Mouse (Mus musculus): ENCODE data around the gene Spag9. TPM values are rescaled to one million over a fixed set of nuclear protein-coding genes. Genes with fewer than 3 reads are reported as not detected.
A peak's percentile ranks its signal among the peaks of the same experiment; 100 is the strongest.

Spag9 gene
- polyA plus RNA-seq, 1 experiment from 2014 or later, result 68.9 TPM

DNA sequence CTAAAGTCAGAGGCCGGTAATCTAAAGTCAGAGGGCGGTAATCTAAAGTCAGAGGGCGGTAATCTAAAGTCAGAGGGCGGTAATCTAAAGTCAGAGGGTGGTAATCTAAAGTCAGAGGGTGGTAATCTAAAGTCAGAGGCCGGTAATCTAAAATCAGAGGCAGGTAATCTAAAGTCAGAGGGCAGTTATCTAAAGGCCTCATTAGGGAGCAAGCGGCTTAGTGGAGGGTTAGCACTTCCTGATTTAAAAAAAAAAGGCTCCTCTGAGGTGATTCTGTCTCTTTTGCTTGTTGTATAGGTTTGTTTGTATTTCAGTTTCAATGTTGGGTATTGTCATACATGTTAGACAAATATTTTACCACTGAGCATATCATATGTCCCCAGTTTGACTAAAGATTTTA is 121.9 kb downstream of the Spag9 start:
- WGBS, result 97% methylated on average over 6 of the region's 6 CpGs
- H3K36me3 ChIP-seq (ENCODE audit: control insufficient read depth, insufficient read depth, low read length), result peaks cover 49% of the 10 kb centered on the region
- no peaks in the 10 kb centered on the region for H3K27me3 ChIP-seq (replicated peaks; ENCODE audit: control insufficient read depth, insufficient read depth, low read length)

DNA sequence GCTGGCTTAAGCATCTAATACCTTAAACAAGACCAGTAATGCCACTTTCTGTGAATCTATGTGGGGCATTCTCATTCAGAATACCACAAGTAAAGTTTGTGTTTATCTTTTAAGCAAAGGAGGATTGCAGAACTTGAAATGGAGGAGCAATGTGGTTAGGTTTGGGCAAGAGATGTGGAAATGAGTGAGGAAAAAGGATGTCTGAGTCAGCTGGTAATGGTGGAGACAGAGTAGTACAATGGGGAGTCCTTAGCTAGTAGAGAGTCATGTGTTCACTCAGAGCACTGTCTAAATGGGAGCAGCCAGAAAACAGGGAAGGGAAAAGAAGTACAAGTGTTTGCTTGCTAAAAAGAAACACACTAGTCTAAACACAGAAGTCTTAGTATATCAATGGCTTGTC is 122.7 kb downstream of the Spag9 start:
- no peak for ATAC-seq
- Histone ChIP-seq H3K4me2 (ENCODE audit: low read length) (no peak overlapping the region), H3K4me1 (ENCODE audit: control insufficient read depth, insufficient read depth, low read depth, low read length) (no peaks in the 10 kb centered on the region), H3K4me3 (ENCODE audit: low read length) (no peak overlapping the region), H3K36me3 (ENCODE audit: control insufficient read depth, insufficient read depth, low read length) (peaks cover 51% of the 10 kb centered on the region), H3K9ac (ENCODE audit: low read depth, low read length) (no peak overlapping the region), H3K27me3 (replicated peaks; ENCODE audit: control insufficient read depth, insufficient read depth, low read length) (no peaks in the 10 kb centered on the region), H3K27ac (ENCODE audit: low read depth, low read length) (no peak overlapping the region), H3K9me3 (ENCODE audit: control insufficient read depth, low read length) (no peaks in the 10 kb centered on the region)

More for the DNA sequence above, 121.9 kb downstream of the Spag9 start:
- H3K4me3 ChIP-seq (ENCODE audit: low read length), result no peak overlapping the region
- H3K4me1 ChIP-seq (ENCODE audit: control insufficient read depth, insufficient read depth, low read depth, low read length), result no peaks in the 10 kb centered on the region
- no peak overlapping the region for H3K4me2 ChIP-seq (ENCODE audit: low read length)
- ATAC-seq, result no peak
- no peak overlapping the region for H3K27ac ChIP-seq (ENCODE audit: low read depth, low read length)
- H3K9me3 ChIP-seq (ENCODE audit: control insufficient read depth, low read length), result no peaks in the 10 kb centered on the region
- H3K9ac ChIP-seq (ENCODE audit: low read depth, low read length), result no peak overlapping the region

- H3K9ac ChIP-seq (ENCODE audit: low read depth, low read length), result no peak overlapping the region
- H3K9me3 ChIP-seq (ENCODE audit: control insufficient read depth, low read length), result no peaks in the 10 kb centered on the region
- H3K36me3 ChIP-seq (ENCODE audit: control insufficient read depth, insufficient read depth, low read length), result peaks cover 47% of the 10 kb centered on the region
- no peak for ATAC-seq
- H3K27ac ChIP-seq (ENCODE audit: low read depth, low read length), result no peak overlapping the region
- no peak overlapping the region for H3K4me2 ChIP-seq (ENCODE audit: low read length)
- H3K27me3 ChIP-seq (replicated peaks; ENCODE audit: control insufficient read depth, insufficient read depth, low read length), result no peaks in the 10 kb centered on the region
- no peak overlapping the region for H3K4me3 ChIP-seq (ENCODE audit: low read length)
- WGBS, result 95% methylated on average over 3 of the region's 3 CpGs
- no peaks in the 10 kb centered on the region for H3K4me1 ChIP-seq (ENCODE audit: control insufficient read depth, insufficient read depth, low read depth, low read length)
These were observed 124.8 kb downstream of the Spag9 start for GRCm38 (mm10) chr11:94120690-94121089.

DNA sequence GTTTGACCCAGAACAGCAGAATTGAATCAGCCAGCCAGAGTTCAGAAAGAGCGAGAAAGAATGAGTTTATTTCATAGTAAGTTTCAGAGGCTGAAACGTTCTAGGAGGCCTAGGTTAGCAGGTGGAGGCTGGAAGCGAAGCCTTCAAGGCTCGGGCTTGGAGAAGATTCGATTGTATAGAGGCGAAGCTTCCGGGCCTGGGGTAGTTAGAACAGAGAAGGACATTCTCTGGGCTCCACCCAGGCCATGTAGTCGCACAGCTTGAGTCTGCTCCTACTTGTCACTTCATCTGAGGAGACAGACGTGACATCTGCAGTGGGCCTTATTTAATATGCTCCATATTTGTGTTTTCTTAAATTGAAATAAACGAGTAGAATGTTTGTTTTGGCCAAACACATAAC is 125.6 kb downstream of the Spag9 start:
- 91% methylated on average over 10 of the region's 10 CpGs for WGBS
- no peak overlapping the region for H3K4me3 ChIP-seq (ENCODE audit: low read length)
- no peaks in the 10 kb centered on the region for H3K4me1 ChIP-seq (ENCODE audit: control insufficient read depth, insufficient read depth, low read depth, low read length)
- no peaks in the 10 kb centered on the region for H3K9me3 ChIP-seq (ENCODE audit: control insufficient read depth, low read length)
- H3K36me3 ChIP-seq (ENCODE audit: control insufficient read depth, insufficient read depth, low read length), result peaks cover 41% of the 10 kb centered on the region
- no peak for ATAC-seq
- no peak overlapping the region for H3K27ac ChIP-seq (ENCODE audit: low read depth, low read length)
- no peak overlapping the region for H3K9ac ChIP-seq (ENCODE audit: low read depth, low read length)
- H3K27me3 ChIP-seq (replicated peaks; ENCODE audit: control insufficient read depth, insufficient read depth, low read length), result no peaks in the 10 kb centered on the region
- no peak overlapping the region for H3K4me2 ChIP-seq (ENCODE audit: low read length)

GRCm38 (mm10) chr11:94122341-94123030 is 126.6 kb downstream of the Spag9 start:
- H3K36me3 ChIP-seq (ENCODE audit: control insufficient read depth, insufficient read depth, low read length), result peaks cover 34% of the 10 kb centered on the region
- no peak for ATAC-seq
- no peaks in the 10 kb centered on the region for H3K4me1 ChIP-seq (ENCODE audit: control insufficient read depth, insufficient read depth, low read depth, low read length)
- H3K27me3 ChIP-seq (replicated peaks; ENCODE audit: control insufficient read depth, insufficient read depth, low read length), result no peaks in the 10 kb centered on the region
- no peak overlapping the region for H3K4me2 ChIP-seq (ENCODE audit: low read length)
- no peaks in the 10 kb centered on the region for H3K9me3 ChIP-seq (ENCODE audit: control insufficient read depth, low read length)
- WGBS, result 90% methylated on average over 9 of the region's 9 CpGs
- no peak overlapping the region for H3K4me3 ChIP-seq (ENCODE audit: low read length)
- no peak overlapping the region for H3K9ac ChIP-seq (ENCODE audit: low read depth, low read length)
- no peak overlapping the region for H3K27ac ChIP-seq (ENCODE audit: low read depth, low read length)

DNA sequence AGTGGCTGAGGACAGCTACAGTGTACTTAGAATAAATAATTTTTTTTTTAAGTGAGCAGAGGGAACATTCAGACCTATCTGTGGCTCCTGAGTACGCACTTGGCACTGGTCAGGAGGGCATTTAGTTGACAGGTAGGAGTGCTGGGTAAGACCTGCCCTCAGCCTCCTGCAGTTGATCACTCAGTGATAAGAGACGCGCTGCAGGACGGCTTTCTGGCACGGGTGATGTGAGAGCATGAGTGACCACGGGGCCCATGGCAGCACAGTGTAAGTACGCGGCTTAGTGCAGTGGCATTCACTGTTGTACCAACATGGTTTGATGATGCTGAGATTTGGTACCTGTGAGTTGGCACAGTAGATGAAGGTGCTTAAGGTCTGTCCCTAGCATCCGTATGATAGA is 130.8 kb downstream of the Spag9 start:
- H3K4me2 ChIP-seq (ENCODE audit: low read length), result no peak overlapping the region
- H3K27me3 ChIP-seq (replicated peaks; ENCODE audit: control insufficient read depth, insufficient read depth, low read length), result no peaks in the 10 kb centered on the region
- H3K4me1 ChIP-seq (ENCODE audit: control insufficient read depth, insufficient read depth, low read depth, low read length), result no peaks in the 10 kb centered on the region
- H3K36me3 ChIP-seq (ENCODE audit: control insufficient read depth, insufficient read depth, low read length), result peaks cover 18% of the 10 kb centered on the region
- ATAC-seq, result no peak
- no peak overlapping the region for H3K4me3 ChIP-seq (ENCODE audit: low read length)
- H3K9ac ChIP-seq (ENCODE audit: low read depth, low read length), result no peak overlapping the region
- WGBS, result 98% methylated on average over 9 of the region's 9 CpGs
- no peak overlapping the region for H3K27ac ChIP-seq (ENCODE audit: low read depth, low read length)
- no peaks in the 10 kb centered on the region for H3K9me3 ChIP-seq (ENCODE audit: control insufficient read depth, low read length)

DNA sequence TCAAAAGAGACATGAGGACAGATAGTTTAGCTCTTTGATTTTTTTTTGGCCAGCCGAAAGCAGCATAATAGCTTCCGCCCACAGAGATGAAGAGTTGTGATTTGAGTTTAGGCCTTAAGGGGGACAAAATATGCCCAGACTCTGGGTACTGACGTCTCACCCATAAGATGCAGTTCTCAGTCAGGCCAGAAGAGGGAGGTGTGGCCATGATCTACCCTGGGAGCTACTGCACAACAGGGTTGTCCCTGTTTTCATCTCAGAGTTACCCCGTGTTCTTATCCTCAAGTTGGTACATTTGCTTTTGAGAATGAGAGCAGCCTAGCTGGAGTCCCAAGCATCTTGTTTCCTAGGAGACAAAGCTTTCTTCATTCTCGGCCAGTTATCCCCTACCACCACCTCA is 132.1 kb downstream of the Spag9 start:
- no peak overlapping the region for H3K9ac ChIP-seq (ENCODE audit: low read depth, low read length)
- no peak overlapping the region for H3K27ac ChIP-seq (ENCODE audit: low read depth, low read length)
- no peak overlapping the region for H3K4me2 ChIP-seq (ENCODE audit: low read length)
- peaks cover 10% of the 10 kb centered on the region for H3K36me3 ChIP-seq (ENCODE audit: control insufficient read depth, insufficient read depth, low read length)
- H3K9me3 ChIP-seq (ENCODE audit: control insufficient read depth, low read length), result no peaks in the 10 kb centered on the region
- peak; percentile 74 for ATAC-seq
- WGBS, result 43% methylated on average over 5 of the region's 5 CpGs
- no peaks in the 10 kb centered on the region for H3K27me3 ChIP-seq (replicated peaks; ENCODE audit: control insufficient read depth, insufficient read depth, low read length)
- H3K4me3 ChIP-seq (ENCODE audit: low read length), result no peak overlapping the region
- H3K4me1 ChIP-seq (ENCODE audit: control insufficient read depth, insufficient read depth, low read depth, low read length), result no peaks in the 10 kb centered on the region

DNA sequence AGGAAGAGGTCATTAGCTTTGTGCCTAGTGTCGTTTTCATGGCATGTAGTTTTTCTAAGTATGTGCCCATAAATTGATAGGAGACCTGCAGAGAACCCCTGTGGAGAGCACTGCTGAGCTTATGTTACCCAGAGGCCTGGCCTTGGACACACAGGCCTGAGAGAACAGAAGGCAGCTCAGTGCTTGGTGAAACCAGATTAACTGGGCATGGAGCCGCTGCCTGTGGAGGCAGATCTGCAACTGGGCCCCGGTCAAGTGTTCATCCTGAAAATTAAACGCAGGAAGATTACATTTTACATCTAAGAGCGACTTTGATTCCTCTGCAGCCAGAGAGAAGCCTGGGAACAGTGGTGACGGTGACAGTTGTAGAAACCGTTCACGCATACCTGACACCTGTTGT is 132.6 kb downstream of the Spag9 start:
- no peak for ATAC-seq
- Histone ChIP-seq H3K27ac (ENCODE audit: low read depth, low read length) (no peak overlapping the region), H3K4me1 (ENCODE audit: control insufficient read depth, insufficient read depth, low read depth, low read length) (no peaks in the 10 kb centered on the region), H3K4me3 (ENCODE audit: low read length) (no peak overlapping the region), H3K36me3 (ENCODE audit: control insufficient read depth, insufficient read depth, low read length) (peaks cover 9% of the 10 kb centered on the region), H3K9me3 (ENCODE audit: control insufficient read depth, low read length) (no peaks in the 10 kb centered on the region), H3K4me2 (ENCODE audit: low read length) (no peak overlapping the region), H3K27me3 (replicated peaks; ENCODE audit: control insufficient read depth, insufficient read depth, low read length) (no peaks in the 10 kb centered on the region), H3K9ac (ENCODE audit: low read depth, low read length) (no peak overlapping the region)
- WGBS, result 86% methylated on average over 8 of the region's 8 CpGs

DNA sequence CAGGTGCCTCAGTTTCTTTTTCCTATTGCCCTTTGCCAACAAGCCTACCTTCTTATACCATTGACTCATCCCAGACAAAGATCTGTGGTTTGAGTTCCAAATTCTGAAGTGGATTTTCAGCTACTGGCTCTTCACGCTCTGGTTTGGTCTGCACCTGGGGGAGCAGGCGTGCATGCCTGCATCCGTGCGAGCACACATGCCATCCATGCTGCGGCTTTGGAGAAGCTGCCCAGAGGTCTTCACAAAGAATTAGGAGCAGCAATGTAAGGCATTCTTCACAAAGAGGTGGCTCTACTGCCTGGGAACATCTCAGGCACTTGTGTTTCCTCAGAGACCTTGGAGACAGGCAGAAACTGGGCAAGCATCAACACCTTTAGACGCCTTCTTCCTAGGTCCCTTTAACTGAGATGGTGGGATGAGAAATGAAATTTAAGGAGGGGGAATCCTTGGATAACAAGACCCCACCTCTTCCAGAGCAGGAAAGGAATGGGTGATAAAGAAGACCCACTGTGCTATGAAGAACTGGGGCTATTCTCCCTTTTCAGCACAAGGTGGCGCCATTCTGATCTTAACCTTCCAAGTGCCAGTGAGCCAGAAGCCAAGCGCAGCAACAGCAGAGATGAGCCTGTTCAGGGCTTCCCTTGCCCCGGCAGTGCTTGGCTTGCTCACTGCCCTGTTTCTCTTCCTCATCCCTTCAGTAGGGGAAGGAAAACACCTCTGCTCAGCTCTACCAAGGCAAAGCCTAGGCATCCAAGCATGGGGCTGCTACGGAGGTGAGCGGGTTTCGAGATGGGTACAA is 133.6 kb downstream of the Spag9 start:
- peaks cover 8% of the 10 kb centered on the region; the same call in 1 of the 2 replicates for H3K4me1 ChIP-seq (ENCODE audit: control insufficient read depth, insufficient read depth, low read depth, low read length)
- no peaks in the 10 kb centered on the region for H3K9me3 ChIP-seq (ENCODE audit: control insufficient read depth, low read length)
- 63% methylated on average over 12 of the region's 12 CpGs for WGBS
- 0 out of 2 replicates have a peak, but pooled peaks have one; percentile 9 for ATAC-seq
- H3K36me3 ChIP-seq (ENCODE audit: control insufficient read depth, insufficient read depth, low read length), result peaks cover 6% of the 10 kb centered on the region
- no peaks in the 10 kb centered on the region for H3K27me3 ChIP-seq (replicated peaks; ENCODE audit: control insufficient read depth, insufficient read depth, low read length)
- H3K9ac ChIP-seq (ENCODE audit: low read depth, low read length), result no peak overlapping the region
- H3K27ac ChIP-seq (ENCODE audit: low read depth, low read length), result no peak overlapping the region
- H3K4me3 ChIP-seq (ENCODE audit: low read length), result no peak overlapping the region
- H3K4me2 ChIP-seq (ENCODE audit: low read length), result no peak overlapping the region
